Mouse (Mus musculus) bone marrow, adult 2 months (tissue): Measurements from ENCODE around the gene Taok1.

Experiments used
- CTCF ChIP-seq: fragments of 200-500 bp; IDR thresholded peaks from 2 replicates; pipeline ENCODE4 v1.5.1; 2011; ENCODE audit warnings: low read length, control low read depth; ENCODE audit not compliant: control insufficient read depth, insufficient read depth
- POLR2A ChIP-seq: fragments of 200-500 bp; IDR thresholded peaks from 2 replicates; pipeline ENCODE4 v1.6.1; 2011; ENCODE audit warnings: low read depth, mild to moderate bottlenecking, control low read depth, low read length, borderline replicate concordance; ENCODE audit not compliant: control insufficient read depth

DNA sequence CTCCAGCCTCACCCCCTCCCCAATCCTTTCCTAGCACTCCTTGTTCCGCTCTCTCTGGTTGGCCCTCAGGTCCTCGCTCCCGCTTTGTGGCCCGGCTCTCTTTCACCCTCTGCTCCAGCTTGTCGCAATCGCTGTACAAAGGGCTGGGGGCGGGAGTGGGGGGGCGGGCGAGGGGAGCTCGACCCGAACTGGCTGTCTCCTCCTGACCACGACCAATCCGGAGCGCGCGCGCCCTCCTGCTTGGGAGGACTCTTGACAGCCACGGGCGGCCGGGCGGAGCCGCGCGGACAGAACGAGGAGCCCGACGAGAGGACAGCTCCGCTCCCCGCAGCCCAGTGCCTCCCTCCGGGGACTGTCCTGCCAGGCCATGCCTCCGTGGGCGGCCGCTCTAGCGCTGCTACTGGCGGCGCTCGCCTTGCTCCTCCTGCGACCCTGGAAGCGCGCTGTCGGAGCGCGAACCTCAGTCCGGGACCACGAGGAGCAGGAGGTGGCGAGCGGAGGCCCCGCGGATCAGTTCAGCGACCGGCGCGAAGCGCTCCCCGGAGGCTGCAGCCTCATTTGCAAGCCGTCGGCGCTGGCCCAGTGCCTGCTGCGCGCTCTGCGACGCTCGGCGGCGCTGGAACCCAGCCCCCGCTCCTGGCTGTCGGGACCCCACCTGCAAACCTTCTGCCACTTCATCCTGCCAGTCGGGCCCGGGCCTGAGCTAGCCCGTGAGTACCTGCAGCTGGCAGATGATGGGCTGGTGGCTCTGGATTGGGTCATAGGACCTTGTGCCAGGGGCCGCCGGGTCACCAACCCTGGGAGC is 92.6 kb downstream of the Taok1 start, which contains the start of gene Abhd15:
- TF ChIP-seq CTCF (no peak), POLR2A (peak; percentile 76; the same call in 1 of the 2 replicates)
